Mouse (Mus musculus): ENCODE results near the gene Med15.
"Not testable (repeated sequence)": the region's sequence is repeated elsewhere in the genome, so short reads cannot be mapped to it uniquely, and the experiment has no call there.

The Med15 gene

DNA sequence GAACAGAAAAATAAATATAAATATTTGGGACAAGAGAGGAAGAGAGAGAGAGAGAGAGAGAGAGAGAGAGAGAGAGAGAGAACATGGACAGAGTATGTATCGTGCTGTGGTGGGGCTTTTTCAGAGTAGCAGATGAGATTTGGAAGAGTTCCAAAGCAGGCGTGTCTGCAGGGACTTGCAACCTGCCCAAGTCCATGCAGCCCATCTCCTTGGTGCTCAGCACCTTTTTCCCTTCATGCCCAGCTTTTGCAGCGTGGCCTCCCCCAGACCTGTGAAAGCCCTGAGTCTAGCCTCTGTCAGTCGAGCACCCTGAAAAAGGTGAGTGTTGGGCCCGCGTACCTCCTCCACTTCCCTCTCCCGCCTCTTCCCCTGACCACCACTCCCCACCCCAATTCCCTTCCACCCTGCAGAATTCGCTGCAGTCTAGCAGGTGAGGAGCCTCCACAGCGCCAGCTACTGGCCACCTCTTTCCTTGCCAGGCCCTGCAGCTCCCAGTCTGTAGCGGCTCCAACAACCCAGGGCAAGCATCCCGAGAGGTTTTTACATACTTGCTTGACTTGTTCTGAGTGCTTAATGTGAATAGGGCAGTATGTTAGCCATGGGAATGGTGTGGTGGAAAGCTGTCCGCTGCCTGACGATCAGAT lies 114.6 kb downstream of the Med15 start:
- DNase-seq (ENCODE audit: low read depth, low spot score) = peak; percentile 63

DNA sequence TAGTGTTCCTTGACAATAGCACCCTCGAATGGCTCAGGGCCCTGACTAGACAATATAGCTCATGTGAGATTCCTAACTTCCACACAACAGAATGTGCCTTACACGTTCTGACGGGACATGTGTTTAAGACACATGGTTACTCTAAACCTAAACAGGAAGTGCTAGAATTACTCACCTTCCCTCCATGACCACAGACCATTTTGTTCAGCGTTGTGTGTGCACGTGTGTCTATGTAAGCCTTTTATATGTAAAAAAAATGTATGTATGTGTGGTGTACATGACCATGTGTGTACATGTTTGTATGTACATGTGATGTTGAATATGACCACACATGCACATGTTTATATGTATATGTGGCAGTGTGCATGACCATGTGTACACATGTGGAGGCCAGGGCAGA lies 116.5 kb downstream of the Med15 start:
- DNase-seq (ENCODE audit: low read depth, low spot score) = no peak

DNA sequence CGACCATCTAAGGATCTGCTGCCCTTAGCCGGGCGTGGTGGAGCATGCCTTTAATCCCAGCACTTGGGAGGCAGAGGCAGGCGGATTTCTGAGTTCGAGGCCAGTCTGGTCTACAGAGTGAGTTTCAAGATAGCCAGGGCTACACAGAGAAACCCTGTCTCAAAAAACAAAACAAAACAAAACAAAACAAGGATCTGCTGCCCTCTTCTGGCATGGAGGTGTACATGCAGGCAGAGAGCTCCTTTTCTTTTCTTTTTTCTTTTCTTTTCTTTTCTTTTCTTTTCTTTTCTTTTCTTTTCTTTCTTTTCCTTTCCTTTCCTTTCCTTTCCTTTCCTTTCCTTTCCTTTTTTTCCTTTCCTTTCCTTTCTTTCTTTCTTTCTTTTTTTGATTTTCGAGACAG lies 118.0 kb downstream of the Med15 start:
- not testable (repeated sequence) for DNase-seq (ENCODE audit: low read depth, low spot score)

- DNase-seq (ENCODE audit: low read depth, low spot score) = no peak
Measured at GRCm38 (mm10) chr16:17611383-17611782, 121.3 kb downstream of the Med15 start.

- no peak for DNase-seq (ENCODE audit: low read depth, low spot score)
Measured at GRCm38 (mm10) chr16:17605684-17606083, 127.0 kb downstream of the Med15 start.

DNA sequence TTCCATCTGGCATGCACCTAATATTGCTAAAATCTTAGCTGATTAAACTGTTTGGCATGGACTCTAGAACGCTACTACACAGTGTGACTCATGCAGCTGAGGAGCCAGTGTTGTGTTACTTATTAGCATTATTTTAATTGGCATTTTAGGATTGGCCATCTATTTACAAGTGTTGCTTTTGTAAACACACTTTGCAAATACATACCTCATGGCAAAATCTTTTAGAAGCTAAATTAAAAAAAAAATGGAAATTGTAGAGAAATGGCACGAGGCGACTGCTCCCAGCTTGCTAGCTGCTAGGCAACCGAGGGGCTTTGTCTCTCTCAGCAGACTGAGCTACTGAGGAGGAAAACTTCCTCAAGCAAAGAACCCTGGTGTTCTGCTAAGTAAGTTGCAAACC lies 127.8 kb downstream of the Med15 start:
- no peak for DNase-seq (ENCODE audit: low read depth, low spot score)
